ENCODE assay signal across 25 mouse cellular contexts in the genomic region with DNA sequence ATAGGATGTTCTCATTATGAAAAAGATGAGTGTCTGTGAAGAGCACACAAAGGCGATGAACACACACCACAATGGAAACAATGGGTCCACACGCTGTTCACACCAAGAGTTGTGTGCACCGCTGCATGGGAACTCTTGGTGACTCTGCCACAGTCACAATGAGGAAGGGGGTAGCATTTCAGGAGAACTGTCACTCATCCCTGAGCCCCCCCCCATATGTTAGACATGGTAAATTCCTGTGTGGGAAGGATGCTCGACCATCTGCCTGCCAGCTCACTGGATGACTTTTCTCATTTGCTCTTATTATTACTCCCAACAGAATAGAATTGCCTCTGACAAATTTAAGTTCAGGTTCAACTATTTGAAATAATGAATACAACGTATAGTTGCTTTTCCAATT.
"Had no signal": no experiment of that assay in that cellular context is flagged by ENCODE, and none has a peak within 500 bp of the region (broad histone marks: within the 10 kb centered on the region; RNA-seq: fewer than 3 reads in every experiment).

No protein-coding gene starts in this region.

- H3K27ac ChIP-seq: heart, embryonic 10.5 days; hindbrain, embryonic 10.5 days; hindbrain, embryonic 12.5 days; hindbrain, embryonic 14.5 days; intestine, embryonic 15.5 days; left cerebral cortex, adult 2 months; limb, embryonic 10.5 days; limb, embryonic 12.5 days had no signal

- H3K9ac ChIP-seq: heart, embryonic 12.5 days; hindbrain, embryonic 12.5 days; hindbrain, embryonic 14.5 days; intestine, embryonic 15.5 days; limb, embryonic 12.5 days had no signal

- H3K9me3 ChIP-seq: heart, embryonic 10.5 days; heart, embryonic 12.5 days; hindbrain, embryonic 10.5 days; hindbrain, embryonic 12.5 days; intestine, embryonic 15.5 days; limb, embryonic 10.5 days; limb, embryonic 12.5 days had no signal

- DNase-seq: gastrocnemius, adult 2 months; gastrocnemius, postnatal 10 days; gastrocnemius, postnatal 25 days; heart, adult 18-20 months; heart, postnatal 10 days; heart, postnatal 4 days; kidney, adult 18-20 months; kidney, adult 8-10 months; kidney, postnatal 10 days; kidney, postnatal 36 days; liver had no signal

- H3K4me3 ChIP-seq: gastrocnemius, adult 2 months; heart, embryonic 10.5 days; heart, embryonic 12.5 days; hindbrain, embryonic 10.5 days; hindbrain, embryonic 12.5 days; intestine, embryonic 15.5 days; left cerebral cortex, adult 2 months; limb, embryonic 10.5 days; limb, embryonic 12.5 days had no signal

- H3K4me1 ChIP-seq: heart, embryonic 12.5 days; intestine, embryonic 15.5 days had no signal

- ATAC-seq: forebrain, embryonic 16.5 days; hindbrain, embryonic 16.5 days; inflammation-experienced regulatory T-cells, adult 6 months; intestine, embryonic 15.5 days; intestine, postnatal 0 days had no signal

- H3K4me2 ChIP-seq: heart, embryonic 12.5 days; hindbrain, embryonic 12.5 days; hindbrain, embryonic 14.5 days; intestine, embryonic 15.5 days; limb, embryonic 12.5 days; liver, embryonic 11.5 days had no signal

- H3K36me3 ChIP-seq: heart, embryonic 10.5 days; hindbrain, embryonic 12.5 days; intestine, embryonic 15.5 days had no signal

- H3K27me3 ChIP-seq: heart, embryonic 12.5 days; hindbrain, embryonic 12.5 days; intestine, embryonic 15.5 days; limb, embryonic 12.5 days had no signal
